Mouse (Mus musculus) intestine, embryonic 16.5 days (tissue): ENCODE data around the gene Nkain1. TPM values are rescaled to one million over a fixed set of nuclear protein-coding genes. Genes with fewer than 3 reads are reported as not detected.
A peak's percentile ranks its signal among the peaks of the same experiment; 100 is the strongest.

Source experiments
- ATAC-seq: fragments of 200-750 bp; cut with Nextera tagmentation; 2 replicates; pipeline ENCODE4 v1.8.0; 2017; ENCODE audit warnings: moderate TSS enrichment, moderate library complexity
- H3K27ac ChIP-seq: fragments of 300-500 bp; sonication (generic); 2 replicates; pipeline ENCODE4 v1.5.1; 2014; ENCODE audit warnings: mild to moderate bottlenecking, low read length
- H3K27me3 ChIP-seq: fragments of 300-500 bp; sonication (generic); replicated peaks from 2 replicates; pipeline ENCODE4 v1.6.1; 2014; ENCODE audit warnings: low read length, control low read depth, mixed read lengths; ENCODE audit not compliant: control insufficient read depth, insufficient read depth
- H3K36me3 ChIP-seq: fragments of 300-500 bp; sonication (generic); 2 replicates; pipeline ENCODE4 v1.6.1; 2014; ENCODE audit warnings: low read length, control low read depth; ENCODE audit not compliant: control insufficient read depth, insufficient read depth
- H3K4me1 ChIP-seq: fragments of 300-500 bp; sonication (generic); 2 replicates; pipeline ENCODE4 v1.6.1; 2014; ENCODE audit warnings: low read length, control low read depth, mixed read lengths; ENCODE audit not compliant: control insufficient read depth, insufficient read depth
- H3K4me2 ChIP-seq: fragments of 300-500 bp; sonication (generic); 2 replicates; pipeline ENCODE4 v1.6.1; 2014; ENCODE audit warnings: low read depth, low read length, control low read depth
- H3K4me3 ChIP-seq: fragments of 300-500 bp; sonication (generic); 2 replicates; pipeline ENCODE4 v1.5.1; 2014; ENCODE audit warnings: mild to moderate bottlenecking, low read length
- H3K9ac ChIP-seq: fragments of 300-500 bp; sonication (generic); 2 replicates; pipeline ENCODE4 v1.6.1; 2014; ENCODE audit warnings: low read depth, low read length
- H3K9me3 ChIP-seq: fragments of 300-500 bp; sonication (generic); 2 replicates; pipeline ENCODE4 v1.6.1; 2016; ENCODE audit warnings: low read length, control low read depth; ENCODE audit not compliant: control insufficient read depth
- WGBS: fragments of 180-500 bp; shearing (Covaris S2); extraction: QIAGEN DNeasy Blood & Tissue Kit; methylation state at CpG from one replicate; pipeline ENCODE4 v1.1.7; 2014; 5-methylcytosine and 5-hydroxymethylcytosine counted together
- polyA plus RNA-seq: library from polyadenylated mRNA; unstranded; fragments of >200 nt; fragmentation: Nextera tagmentation; extraction: Ambion mirVana; gene quantifications from 2 replicates; pipeline ENCODE4 v1.2.1, GENCODE M21; 2015

Gene Nkain1
- polyA plus RNA-seq, 1 experiment from 2014 or later, result not detected

DNA sequence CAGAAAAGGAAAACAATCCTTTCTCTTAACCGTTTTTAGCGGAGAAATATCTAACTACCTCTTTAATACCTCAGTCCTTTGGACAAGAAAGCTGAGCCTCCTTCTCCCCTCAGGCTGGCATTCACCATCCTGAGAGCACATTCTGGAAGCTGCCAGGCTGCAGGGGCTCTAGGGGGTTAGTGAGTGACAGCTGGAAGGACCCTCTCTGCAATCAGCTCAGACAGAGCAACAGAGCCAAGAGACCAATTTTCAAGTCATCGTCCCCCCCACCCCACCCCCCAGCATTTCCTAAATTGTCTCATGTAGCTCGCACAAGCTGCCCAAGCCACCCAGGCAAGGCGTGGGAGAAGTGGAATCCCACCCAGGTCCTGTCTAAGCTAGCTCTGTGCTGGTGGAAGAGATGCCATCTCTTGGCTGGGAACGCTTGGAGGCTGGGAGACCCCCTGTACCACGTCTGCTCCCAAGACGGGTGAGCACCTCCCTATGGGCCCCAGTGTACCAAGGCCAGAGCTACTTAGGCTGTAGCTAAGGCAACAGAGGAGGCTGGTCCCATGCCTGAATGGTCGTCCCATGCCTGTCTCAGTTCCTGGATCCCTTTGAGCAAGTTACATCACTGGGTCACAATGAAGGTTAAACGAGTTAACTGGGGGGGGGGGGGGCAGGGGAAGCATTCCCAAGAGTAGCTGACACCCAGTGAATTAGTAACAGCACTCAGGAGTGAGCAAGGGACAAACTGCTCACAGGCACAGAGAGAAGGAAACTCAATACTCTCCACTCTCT is 2.8 kb downstream of the Nkain1 start:
- Histone ChIP-seq H3K27me3 (no peaks in the 10 kb centered on the region), H3K9ac (no peak overlapping the region), H3K4me3 (no peak overlapping the region), H3K36me3 (no peaks in the 10 kb centered on the region), H3K4me2 (no peak overlapping the region), H3K27ac (no peak overlapping the region), H3K9me3 (no peaks in the 10 kb centered on the region), H3K4me1 (peaks cover 20% of the 10 kb centered on the region)
- 70% methylated on average over 10 of the region's 10 CpGs for WGBS
- no peak for ATAC-seq

DNA sequence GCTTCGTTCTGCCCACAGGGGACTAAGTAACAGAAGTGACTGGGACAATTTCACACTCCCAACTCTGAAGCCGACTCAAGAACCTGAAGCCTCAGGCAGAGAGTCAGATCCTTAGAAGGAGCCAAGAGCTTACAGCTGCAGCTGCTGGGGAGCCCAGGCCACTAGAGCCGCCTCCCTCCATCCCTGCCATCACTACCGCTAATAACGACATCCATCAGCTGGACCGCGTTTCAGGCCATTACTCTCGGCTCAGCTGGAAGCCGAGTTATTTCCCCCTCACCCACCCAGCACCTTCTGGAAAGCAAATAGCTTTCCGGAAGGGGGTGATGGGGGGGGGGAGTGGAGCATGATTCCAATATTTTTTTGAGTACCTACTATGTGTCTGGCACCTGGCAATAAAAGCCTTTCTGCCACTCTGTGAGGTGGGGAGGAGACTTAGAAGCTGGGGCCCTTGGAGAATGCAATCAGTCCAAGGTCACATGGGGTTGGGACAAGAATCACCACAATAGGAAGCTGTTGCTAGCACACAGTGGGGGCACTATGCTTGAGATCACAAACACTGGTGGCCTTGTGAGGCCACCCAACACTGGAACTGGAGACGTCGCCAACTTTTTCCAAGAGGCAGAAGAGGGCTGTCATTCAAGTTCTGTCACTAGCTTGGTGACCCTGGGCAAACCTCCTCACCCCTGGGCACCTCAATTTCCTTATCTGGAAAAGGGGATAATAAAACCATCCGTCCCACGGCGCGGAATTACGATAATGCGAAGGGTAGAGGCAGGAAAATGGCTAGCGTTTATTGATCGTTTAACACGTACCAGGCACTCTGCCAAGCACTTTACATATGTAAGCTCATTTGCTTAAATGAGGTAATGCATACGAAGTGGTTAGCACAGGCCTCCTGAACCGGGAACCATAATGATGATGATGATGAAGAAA is 5.7 kb downstream of the Nkain1 start:
- 46% methylated on average over 23 of the region's 23 CpGs for WGBS
- Histone ChIP-seq H3K4me2 (no peak overlapping the region), H3K4me3 (no peak overlapping the region), H3K9ac (no peak overlapping the region), H3K27me3 (no peaks in the 10 kb centered on the region), H3K4me1 (peaks cover 17% of the 10 kb centered on the region), H3K27ac (no peak overlapping the region), H3K9me3 (no peaks in the 10 kb centered on the region), H3K36me3 (no peaks in the 10 kb centered on the region)
- peak; percentile 62 for ATAC-seq

DNA sequence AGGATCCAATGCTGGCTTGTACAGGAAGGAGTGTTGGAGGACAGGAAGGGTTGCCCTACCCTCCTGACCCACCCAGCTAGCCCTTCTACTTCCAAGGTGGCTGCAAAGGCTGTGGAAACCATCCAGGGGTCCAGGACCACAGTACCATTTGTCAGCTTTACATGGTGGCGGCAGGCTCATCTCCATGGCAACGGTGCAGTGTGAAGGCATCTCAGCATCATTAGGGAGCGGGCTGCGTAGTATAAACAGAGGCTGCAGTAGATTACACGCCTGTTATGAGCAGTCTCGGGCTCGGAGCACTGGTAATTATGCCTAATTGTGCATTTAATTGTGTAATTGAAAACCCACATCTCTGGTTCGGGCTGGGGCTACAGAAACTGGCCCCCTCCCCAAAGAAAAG is 10.2 kb downstream of the Nkain1 start:
- Histone ChIP-seq H3K4me2 (no peak overlapping the region), H3K27me3 (no peaks in the 10 kb centered on the region), H3K4me3 (no peak overlapping the region), H3K27ac (no peak overlapping the region), H3K9me3 (no peaks in the 10 kb centered on the region), H3K9ac (no peak overlapping the region), H3K36me3 (no peaks in the 10 kb centered on the region), H3K4me1 (peaks cover 24% of the 10 kb centered on the region)
- WGBS, result 45% methylated on average over 8 of the region's 8 CpGs
- ATAC-seq, result no peak

DNA sequence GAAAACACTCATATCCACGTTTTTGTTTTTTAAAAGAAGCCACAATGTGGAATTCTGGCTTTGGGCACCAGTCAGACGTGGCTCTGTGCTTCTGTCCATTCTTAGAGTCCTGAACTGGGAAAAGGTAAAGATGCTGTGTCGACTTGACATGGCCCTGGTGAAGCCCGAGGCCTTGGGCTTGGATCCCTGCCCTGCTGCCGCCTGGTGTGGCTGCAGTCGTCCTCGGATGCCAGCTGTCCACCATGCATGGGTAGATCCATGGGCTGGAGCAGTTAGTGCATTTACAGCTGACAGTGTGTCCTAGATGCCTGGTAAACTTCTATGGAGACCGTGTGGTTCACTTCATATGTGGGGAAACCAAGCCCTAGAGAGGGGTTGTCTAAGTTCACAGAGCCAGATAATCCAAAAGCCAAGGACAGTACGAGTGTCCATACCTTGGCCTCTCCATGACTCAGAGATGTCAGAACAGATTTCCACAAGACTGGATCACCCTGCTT is 10.7 kb downstream of the Nkain1 start:
- H3K4me1 ChIP-seq, result peaks cover 23% of the 10 kb centered on the region
- no peaks in the 10 kb centered on the region for H3K36me3 ChIP-seq
- no peak overlapping the region for H3K27ac ChIP-seq
- WGBS, result 88% methylated on average over 9 of the region's 9 CpGs
- no peak for ATAC-seq
- H3K27me3 ChIP-seq, result no peaks in the 10 kb centered on the region
- H3K4me3 ChIP-seq, result no peak overlapping the region
- H3K9me3 ChIP-seq, result no peaks in the 10 kb centered on the region
- no peak overlapping the region for H3K9ac ChIP-seq
- H3K4me2 ChIP-seq, result no peak overlapping the region

- peak; percentile 88 for ATAC-seq
- Histone ChIP-seq H3K9ac (peak overlapping the region; percentile 44; the same call in 1 of the 2 replicates), H3K27ac (peak overlapping the region; percentile 80), H3K4me3 (no peak overlapping the region; the same call in 1 of the 2 replicates), H3K36me3 (no peaks in the 10 kb centered on the region), H3K4me1 (peaks cover 18% of the 10 kb centered on the region), H3K27me3 (no peaks in the 10 kb centered on the region), H3K9me3 (no peaks in the 10 kb centered on the region), H3K4me2 (0 out of 2 replicates have a peak overlapping the region, but pooled peaks have one; percentile 20)
- WGBS, result 33% methylated on average over 11 of the region's 11 CpGs
Observed at GRCm38 (mm10) chr4:130560576-130561310, 13.2 kb downstream of the Nkain1 start.

GRCm38 (mm10) chr4:130559220-130559619 is 14.8 kb downstream of the Nkain1 start:
- 75% methylated on average over 3 of the region's 3 CpGs for WGBS
- ATAC-seq, result no peak
- Histone ChIP-seq H3K27me3 (no peaks in the 10 kb centered on the region), H3K27ac (no peak overlapping the region), H3K4me3 (no peak overlapping the region), H3K4me2 (no peak overlapping the region), H3K9ac (no peak overlapping the region), H3K36me3 (no peaks in the 10 kb centered on the region), H3K4me1 (peaks cover 18% of the 10 kb centered on the region), H3K9me3 (no peaks in the 10 kb centered on the region)

DNA sequence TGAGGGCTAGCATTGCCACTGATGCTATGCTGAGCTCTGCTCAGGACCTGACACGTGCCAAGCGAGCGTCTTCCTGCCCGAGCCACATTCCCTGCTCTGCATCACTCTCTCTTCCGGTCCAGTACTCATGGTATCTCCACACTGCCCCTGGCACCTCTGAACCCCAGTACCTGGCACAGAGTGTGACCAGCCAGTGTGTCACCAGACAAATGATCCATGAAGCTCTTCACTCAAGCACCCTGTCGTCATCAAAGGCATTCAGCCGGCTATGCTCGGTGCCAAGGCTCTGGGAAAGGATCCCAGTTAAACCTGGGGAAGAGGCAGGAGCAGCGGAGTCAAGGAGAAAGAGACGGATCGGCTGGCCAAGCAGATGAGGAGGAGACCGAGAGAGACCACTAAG is 16.1 kb downstream of the Nkain1 start:
- Histone ChIP-seq H3K4me2 (no peak overlapping the region), H3K9me3 (no peaks in the 10 kb centered on the region), H3K4me3 (no peak overlapping the region), H3K4me1 (peaks cover 21% of the 10 kb centered on the region), H3K36me3 (no peaks in the 10 kb centered on the region), H3K27ac (no peak overlapping the region), H3K27me3 (no peaks in the 10 kb centered on the region), H3K9ac (no peak overlapping the region)
- no peak for ATAC-seq
- 82% methylated on average over 12 of the region's 12 CpGs for WGBS

- Histone ChIP-seq H3K4me2 (no peak overlapping the region), H3K27me3 (no peaks in the 10 kb centered on the region), H3K9ac (no peak overlapping the region), H3K4me1 (peaks cover 27% of the 10 kb centered on the region), H3K27ac (no peak overlapping the region), H3K4me3 (no peak overlapping the region), H3K9me3 (no peaks in the 10 kb centered on the region), H3K36me3 (no peaks in the 10 kb centered on the region)
- WGBS, result 100% methylated on average over 1 of the region's 1 CpGs
- ATAC-seq, result no peak
Observed at GRCm38 (mm10) chr4:130556992-130557391, 17.0 kb downstream of the Nkain1 start.

GRCm38 (mm10) chr4:130556224-130556623 is 17.7 kb downstream of the Nkain1 start:
- H3K27ac ChIP-seq, result no peak overlapping the region
- no peaks in the 10 kb centered on the region for H3K27me3 ChIP-seq
- no peaks in the 10 kb centered on the region for H3K9me3 ChIP-seq
- H3K4me1 ChIP-seq, result peaks cover 23% of the 10 kb centered on the region
- H3K4me3 ChIP-seq, result no peak overlapping the region
- no peak overlapping the region for H3K9ac ChIP-seq
- 51% methylated on average over 5 of the region's 5 CpGs for WGBS
- ATAC-seq, result no peak
- H3K36me3 ChIP-seq, result no peaks in the 10 kb centered on the region
- no peak overlapping the region for H3K4me2 ChIP-seq
